Mouse (Mus musculus) left cerebral cortex, postnatal 36 days (tissue): Measurements from ENCODE around the gene Exoc6. TPM values are rescaled to one million over a fixed set of nuclear protein-coding genes. Genes with fewer than 3 reads are reported as not detected.

Source experiments
- DNase-seq, 2 experiments: peaks; one replicate each; pipeline ENCODE4 v3.0.0; 2021 to 2022; ENCODE audit warnings: low spot score in 2 of 2, mixed read lengths in 1 of 2
- intact Hi-C: fragments of 180-260 bp; cut with DNase I; formaldehyde crosslinking; loops from one replicate; pipeline ENCODE4 v1.15.1; 2025
- total RNA-seq, 2 experiments: library from RNA; stranded (reverse); gene quantifications; 2 replicates each; pipeline ENCODE4 v1.2.3; 2021

Exoc6 gene
- total RNA-seq, 2 experiments from 2014 or later: 42.3 to 43.9 TPM

- intact Hi-C loops: no loop called here
- no peak for DNase-seq
Measured at GRCm38 (mm10) chr19:37565806-37566205, 15.6 kb downstream of the Exoc6 start.

GRCm38 (mm10) chr19:37569186-37569754 lies 19.1 kb downstream of the Exoc6 start:
- intact Hi-C loops: no loop called here
- DNase-seq: no peak

- intact Hi-C loops: no loop called here
- no peak for DNase-seq
Measured at GRCm38 (mm10) chr19:37570966-37571718, 20.9 kb downstream of the Exoc6 start.

DNA sequence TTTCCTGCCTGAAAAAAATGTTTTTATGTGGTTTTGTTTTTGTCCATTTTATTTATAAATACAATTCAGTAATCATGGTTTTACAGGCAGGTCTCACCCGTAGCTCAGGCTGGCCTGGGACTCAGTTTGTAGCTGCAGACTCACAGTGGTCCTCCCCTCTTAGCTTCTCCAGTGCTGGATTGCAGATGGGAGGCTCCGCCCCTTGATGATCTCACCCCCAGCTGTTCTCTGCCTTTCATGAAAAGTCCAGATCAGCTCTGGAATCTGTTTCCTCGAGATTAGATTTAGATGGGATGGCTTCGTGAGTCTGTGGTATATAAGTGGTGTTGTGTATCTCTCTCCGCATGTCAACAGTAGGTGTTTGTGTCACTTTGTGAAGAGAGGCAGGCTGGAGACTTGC lies 24.6 kb downstream of the Exoc6 start:
- DNase-seq: no peak
- intact Hi-C loops: no loop called here

DNA sequence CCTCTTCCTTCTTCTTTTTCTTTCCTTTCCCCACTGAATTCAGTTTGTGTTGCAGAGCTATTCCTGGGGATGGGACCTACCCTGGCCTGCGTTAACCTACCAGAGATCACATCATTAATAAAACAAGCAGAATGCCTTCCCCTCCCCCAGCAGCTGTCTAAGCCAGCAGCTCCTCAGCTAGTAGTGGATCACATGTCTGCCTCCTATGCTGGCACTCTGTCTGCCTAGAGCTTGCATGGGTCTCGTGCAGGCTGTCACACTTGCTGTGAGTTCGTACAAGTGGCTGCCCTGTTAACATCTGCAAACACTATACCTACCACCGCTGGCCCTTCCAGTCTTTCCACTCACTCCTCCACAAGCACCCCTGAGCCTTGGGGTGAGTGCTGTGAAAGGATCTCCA lies 29.4 kb downstream of the Exoc6 start:
- no peak for DNase-seq
- intact Hi-C loops: no loop called here

DNA sequence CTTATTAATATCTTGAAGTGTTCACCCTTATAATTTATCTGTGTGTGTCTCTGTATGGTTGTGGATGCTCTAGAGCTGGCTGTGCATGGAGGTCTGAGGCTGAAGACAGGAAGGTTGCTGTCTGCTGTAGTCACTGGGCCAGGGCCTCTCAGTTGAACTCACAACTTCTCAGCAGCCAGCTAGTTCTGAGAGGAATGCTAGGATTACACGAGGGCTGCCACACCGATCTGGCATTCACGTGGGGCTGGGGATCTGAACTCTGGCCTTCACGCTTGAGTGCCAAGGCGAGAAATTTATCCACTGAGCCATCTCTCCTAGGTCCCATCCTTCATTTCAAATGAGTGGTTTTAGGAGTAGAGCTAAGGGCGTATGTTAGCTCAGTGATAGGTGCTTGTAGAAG lies 30.2 kb downstream of the Exoc6 start:
- no peak for DNase-seq
- intact Hi-C loops: no loop called here

DNA sequence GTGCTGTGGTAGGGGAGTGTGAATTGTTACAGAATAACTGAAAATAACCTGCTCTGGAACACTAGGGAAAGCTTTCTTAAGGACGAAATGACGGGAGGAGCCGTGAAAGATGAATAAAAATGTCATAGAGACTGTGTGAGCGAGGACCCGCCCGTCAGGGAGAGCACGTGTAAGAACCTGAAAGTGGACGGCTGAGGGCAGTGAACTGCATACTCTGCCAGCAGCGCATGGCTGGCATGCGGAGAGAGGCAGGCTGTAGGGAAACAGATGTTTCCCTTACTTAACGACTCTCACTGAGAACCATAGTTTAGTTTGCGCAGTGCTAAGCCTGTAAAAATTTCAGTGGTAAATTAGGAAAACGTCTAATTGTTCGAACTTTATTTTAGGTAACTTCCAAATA lies 35.0 kb downstream of the Exoc6 start:
- DNase-seq: no peak
- intact Hi-C loops: no loop called here

DNA sequence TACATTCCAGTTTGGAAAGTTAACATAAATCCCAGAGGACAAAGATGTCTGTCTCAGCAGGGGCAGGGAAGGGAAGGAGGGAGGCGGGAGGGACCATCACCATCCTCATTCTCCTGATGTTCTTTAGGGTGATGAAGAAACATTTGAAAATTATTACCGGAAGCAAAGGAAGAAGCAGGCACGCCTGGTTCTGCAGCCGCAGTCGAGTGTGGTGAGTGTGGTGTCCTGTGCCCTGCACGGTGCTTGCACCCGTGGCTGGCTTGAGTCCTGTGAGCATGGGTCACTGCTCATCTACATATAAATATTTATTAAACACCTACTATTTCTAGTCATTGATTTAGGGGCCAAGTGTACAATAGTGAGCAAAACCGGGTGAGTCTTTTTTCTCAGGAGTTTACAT lies 35.5 kb downstream of the Exoc6 start:
- intact Hi-C loops: no loop called here
- DNase-seq: no peak

- intact Hi-C loops: no loop called here
- no peak for DNase-seq
Measured at GRCm38 (mm10) chr19:37590544-37590943, 40.3 kb downstream of the Exoc6 start.

- DNase-seq: no peak
- intact Hi-C loops: loop anchor here (5.0 kb wide), 1 partner anchor 100 kb away; no protein-coding TSS in a partner anchor
Measured at GRCm38 (mm10) chr19:37601968-37602848, 52.0 kb downstream of the Exoc6 start.

GRCm38 (mm10) chr19:37609991-37610390 lies 59.8 kb downstream of the Exoc6 start:
- no peak for DNase-seq
- intact Hi-C loops: no loop called here

- intact Hi-C loops: no loop called here
- DNase-seq: no peak
Measured at GRCm38 (mm10) chr19:37612893-37613292, 62.7 kb downstream of the Exoc6 start.

- DNase-seq: no peak
- intact Hi-C loops: no loop called here
Measured at GRCm38 (mm10) chr19:37615039-37615630, 64.9 kb downstream of the Exoc6 start.

GRCm38 (mm10) chr19:37647994-37648393 lies 97.8 kb downstream of the Exoc6 start:
- intact Hi-C loops: no loop called here
- no peak for DNase-seq

- no peak for DNase-seq
- intact Hi-C loops: no loop called here
Measured at GRCm38 (mm10) chr19:37650526-37650925, 100.3 kb downstream of the Exoc6 start.

DNA sequence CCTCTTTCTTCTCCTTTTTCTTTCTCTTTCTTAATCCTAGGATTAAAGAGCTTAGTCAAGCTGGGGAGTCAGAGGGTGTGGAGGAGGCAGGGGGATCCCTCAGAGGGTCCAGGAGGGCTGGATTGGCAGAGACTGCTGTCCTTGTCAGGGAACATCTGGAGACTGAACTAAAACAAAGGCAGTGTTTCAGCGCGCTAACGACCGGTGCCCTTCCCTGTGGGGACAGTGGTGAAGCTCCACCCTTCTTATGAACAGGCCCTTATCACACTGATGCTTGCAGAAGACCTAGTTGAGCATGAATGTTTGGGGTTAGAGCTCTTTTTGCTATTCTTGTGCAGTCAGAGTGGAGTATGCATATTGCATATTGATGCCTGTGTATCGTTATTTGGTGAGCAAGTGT lies 103.8 kb downstream of the Exoc6 start:
- intact Hi-C loops: no loop called here
- no peak for DNase-seq

GRCm38 (mm10) chr19:37656441-37656840 lies 106.2 kb downstream of the Exoc6 start:
- no peak for DNase-seq
- intact Hi-C loops: no loop called here

DNA sequence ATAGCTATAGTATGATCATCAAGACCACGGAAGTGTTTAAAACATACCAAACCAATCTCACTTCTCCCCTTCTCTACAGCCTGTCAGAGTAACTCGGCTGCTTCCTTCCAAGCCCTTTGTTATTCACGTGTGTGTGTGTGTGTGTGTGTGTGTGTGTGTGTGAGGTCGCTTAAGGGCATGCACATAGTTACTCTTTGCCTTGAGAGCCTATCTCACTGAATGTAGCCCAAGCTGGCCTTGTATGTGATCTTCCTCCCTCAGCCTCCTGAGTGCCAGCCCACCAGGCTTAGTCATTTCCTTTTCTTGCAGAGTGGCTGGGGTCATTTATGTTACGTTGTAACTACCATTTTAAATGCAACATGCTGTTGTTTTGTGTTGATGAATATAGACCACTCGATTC lies 115.0 kb downstream of the Exoc6 start:
- intact Hi-C loops: no loop called here
- DNase-seq: no peak

DNA sequence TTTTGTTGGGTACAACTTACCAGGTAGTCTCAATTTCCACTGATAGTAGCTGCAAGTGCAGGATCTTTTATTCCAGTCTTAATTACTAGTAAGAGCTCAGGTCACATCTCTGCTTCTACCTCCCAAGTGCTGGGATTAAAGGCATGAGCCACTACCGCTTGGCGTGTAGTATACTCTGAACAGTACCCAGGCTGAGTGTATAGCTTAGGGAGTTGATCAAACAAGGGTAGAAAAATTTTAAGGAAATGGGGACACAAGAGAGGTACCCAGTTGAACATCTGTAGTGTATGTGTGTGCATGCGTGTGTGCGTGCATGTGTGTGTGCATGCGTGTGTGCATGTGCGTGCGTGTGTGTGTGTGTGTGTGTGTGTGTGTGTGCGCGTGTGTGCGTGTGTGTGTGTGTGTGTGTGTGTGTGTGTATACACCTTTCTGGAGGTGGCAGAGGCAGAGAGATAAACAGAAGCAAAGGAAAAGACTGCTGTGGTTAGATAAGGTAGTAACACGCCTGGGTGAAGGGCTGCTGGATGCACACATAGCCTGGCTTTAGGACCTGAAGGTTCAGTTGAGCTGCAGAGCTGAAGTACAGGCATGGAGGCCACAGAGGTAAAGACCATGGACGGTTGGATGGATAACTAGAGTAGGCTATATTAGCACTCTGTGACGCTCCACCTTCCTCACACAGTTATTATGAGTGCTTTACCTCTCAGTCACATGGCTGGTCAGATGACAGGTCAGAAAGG lies 117.8 kb downstream of the Exoc6 start:
- intact Hi-C loops: no loop called here
- DNase-seq: no peak

DNA sequence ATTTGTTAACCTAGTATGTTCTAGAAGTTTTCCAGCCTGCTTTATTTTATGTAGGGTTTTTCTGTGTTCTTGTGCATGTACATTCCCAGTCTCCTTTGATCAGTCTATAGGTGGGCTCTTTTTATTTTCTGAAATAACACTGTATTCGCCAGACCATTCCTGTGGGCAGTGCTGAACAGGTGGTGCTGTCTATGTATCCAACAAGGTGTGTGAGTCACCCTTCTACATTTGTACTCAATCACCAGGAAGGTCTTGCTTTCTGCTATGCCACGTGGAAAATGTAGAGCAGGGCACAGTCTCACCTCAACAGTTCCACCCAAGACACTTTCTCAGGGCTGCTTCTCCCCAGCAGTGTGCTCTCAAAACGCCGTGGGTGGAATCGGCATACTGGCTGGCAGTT lies 118.4 kb downstream of the Exoc6 start:
- DNase-seq: no peak
- intact Hi-C loops: no loop called here
